Mouse (Mus musculus) spleen, adult 2 months (tissue): ENCODE measurements at regions not wholly inside any gene's neighbourhood (a gene's known extent, or its start where the extent isn't known, plus 50 kb on each side); places are given as distances from the start of the nearest gene placed in this dataset.

Source experiments
- DNase-seq, 2 experiments: peaks; one replicate each; pipeline versions ENCODE4 v3.0.0 to v3.0.0-alpha.2; 2012 to 2021; ENCODE audit warnings: low spot score in 2 of 2, low read depth in 1 of 2
- H3K27ac ChIP-seq: fragments of 200-500 bp; 2 replicates; pipeline ENCODE4 v1.5.1; 2012; ENCODE audit warnings: low read length, inconsistent platforms; ENCODE audit not compliant: insufficient read depth
- H3K27me3 ChIP-seq: fragments of 200-500 bp; 2 replicates; pipeline ENCODE4 v1.6.1; 2012; ENCODE audit warnings: mild to moderate bottlenecking, moderate library complexity, low read length, inconsistent platforms; ENCODE audit not compliant: control insufficient read depth, insufficient read depth
- H3K36me3 ChIP-seq: fragments of 200-500 bp; 2 replicates; pipeline ENCODE4 v1.6.1; 2012; ENCODE audit warnings: mild to moderate bottlenecking, low read length, inconsistent platforms; ENCODE audit not compliant: control insufficient read depth, insufficient read depth
- H3K4me1 ChIP-seq: fragments of 200-500 bp; 2 replicates; pipeline ENCODE4 v1.6.1; 2011; ENCODE audit warnings: inconsistent platforms; ENCODE audit not compliant: control insufficient read depth, insufficient read depth, insufficient read length
- H3K4me3 ChIP-seq: fragments of 200-500 bp; 2 replicates; pipeline ENCODE4 v1.5.1; 2011; ENCODE audit warnings: mild to moderate bottlenecking, inconsistent platforms; ENCODE audit not compliant: insufficient read depth, insufficient read length; ENCODE audit errors: extremely low read depth
- CTCF ChIP-seq: fragments of 200-500 bp; IDR thresholded peaks from 2 replicates; pipeline ENCODE4 v1.5.1; 2011; ENCODE audit warnings: mild to moderate bottlenecking, inconsistent platforms; ENCODE audit not compliant: insufficient read depth, insufficient read length, insufficient replicate concordance; ENCODE audit errors: extremely low read depth
- POLR2A ChIP-seq: fragments of 200-500 bp; IDR thresholded peaks from 2 replicates; pipeline ENCODE4 v1.6.1; 2011; ENCODE audit warnings: low read depth, low read length, inconsistent platforms
- WGBS: fragments of 180-500 bp; shearing (Covaris S2); methylation state at CpG from one replicate; pipeline ENCODE4 v1.1.7; 2018; 5-methylcytosine and 5-hydroxymethylcytosine counted together

GRCm38 (mm10) chr19:21214253-21214652, 57.8 kb upstream of the Zfand5 start:
- no peaks in the 10 kb centered on the region for H3K36me3 ChIP-seq
- H3K27me3 ChIP-seq = no peaks in the 10 kb centered on the region
- H3K4me3 ChIP-seq = no peak overlapping the region
- H3K4me1 ChIP-seq = no peaks in the 10 kb centered on the region
- 87% methylated on average over 4 of the region's 4 CpGs for WGBS
- TF ChIP-seq CTCF (no peak), POLR2A (no peak)
- no peak for DNase-seq
- H3K27ac ChIP-seq = no peak overlapping the region

GRCm38 (mm10) chr19:21193461-21193860, 78.6 kb upstream of the Zfand5 start:
- no peak for DNase-seq
- 87% methylated on average over 10 of the region's 10 CpGs for WGBS
- H3K27ac ChIP-seq = no peak overlapping the region
- no peak overlapping the region for H3K4me3 ChIP-seq
- H3K36me3 ChIP-seq = no peaks in the 10 kb centered on the region
- no peaks in the 10 kb centered on the region for H3K27me3 ChIP-seq
- no peaks in the 10 kb centered on the region for H3K4me1 ChIP-seq
- no peak for TF ChIP-seq CTCF
- TF ChIP-seq POLR2A = no peak

DNA sequence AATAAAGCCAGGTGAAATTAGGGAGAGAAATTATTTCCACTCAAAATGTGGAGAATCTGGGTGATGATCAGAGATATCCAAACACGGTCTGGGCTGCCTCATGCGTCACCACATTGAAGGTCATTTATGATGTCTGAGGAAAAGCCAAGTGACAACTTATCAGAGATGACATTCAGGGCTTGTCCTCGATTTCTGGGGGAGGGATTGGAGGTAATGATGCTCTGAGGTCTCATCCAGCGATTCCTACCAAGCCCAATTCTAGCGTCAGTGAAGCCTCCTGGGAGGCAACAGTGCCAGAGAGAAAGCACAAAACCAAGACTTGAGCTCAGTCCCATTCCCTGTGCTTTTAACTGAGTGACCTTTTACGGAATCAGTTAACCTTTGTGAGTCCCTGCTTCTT, 79.5 kb upstream of the Zfand5 start:
- WGBS = 86% methylated on average over 6 of the region's 6 CpGs
- TF ChIP-seq CTCF = no peak
- TF ChIP-seq POLR2A = no peak

GRCm38 (mm10) chr19:21189216-21189615, 82.9 kb upstream of the Zfand5 start:
- Histone ChIP-seq H3K4me3 (no peak overlapping the region), H3K36me3 (no peaks in the 10 kb centered on the region), H3K27me3 (no peaks in the 10 kb centered on the region), H3K27ac (no peak overlapping the region), H3K4me1 (no peaks in the 10 kb centered on the region)
- TF ChIP-seq POLR2A (no peak), CTCF (no peak)
- 33% methylated on average over 4 of the region's 4 CpGs for WGBS
- no peak for DNase-seq

More for the DNA sequence above, 79.5 kb upstream of the Zfand5 start:
- H3K4me3 ChIP-seq = no peak overlapping the region
- H3K4me1 ChIP-seq = no peaks in the 10 kb centered on the region
- no peak overlapping the region for H3K27ac ChIP-seq
- H3K36me3 ChIP-seq = no peaks in the 10 kb centered on the region
- DNase-seq = no peak
- no peaks in the 10 kb centered on the region for H3K27me3 ChIP-seq

DNA sequence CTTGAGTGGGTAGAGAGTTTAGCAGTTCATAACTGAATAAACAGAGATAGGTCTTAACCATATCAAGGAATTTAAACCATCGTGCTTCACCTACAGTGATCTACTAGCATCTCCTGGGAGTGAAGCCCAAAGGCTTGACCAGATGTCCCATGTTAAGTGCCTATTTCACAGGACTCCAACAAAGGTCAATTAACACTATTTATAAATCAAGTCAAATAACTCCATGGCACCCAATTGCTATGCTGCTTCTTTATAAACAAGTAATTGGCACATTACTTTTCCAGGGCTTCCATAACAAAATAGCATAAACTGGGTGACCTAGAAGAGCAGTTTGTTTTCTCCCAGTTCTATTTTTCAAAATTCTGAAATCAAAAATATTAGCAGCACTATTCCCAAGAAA, 85.4 kb upstream of the Zfand5 start:
- Histone ChIP-seq H3K4me1 (no peaks in the 10 kb centered on the region), H3K36me3 (no peaks in the 10 kb centered on the region), H3K4me3 (no peak overlapping the region), H3K27me3 (no peaks in the 10 kb centered on the region), H3K27ac (no peak overlapping the region)
- 83% methylated on average over 1 of the region's 1 CpGs for WGBS
- no peak for DNase-seq
- TF ChIP-seq POLR2A (no peak), CTCF (no peak)

GRCm38 (mm10) chr19:21186016-21186415, 86.1 kb upstream of the Zfand5 start:
- WGBS = 93% methylated on average over 1 of the region's 1 CpGs

DNA sequence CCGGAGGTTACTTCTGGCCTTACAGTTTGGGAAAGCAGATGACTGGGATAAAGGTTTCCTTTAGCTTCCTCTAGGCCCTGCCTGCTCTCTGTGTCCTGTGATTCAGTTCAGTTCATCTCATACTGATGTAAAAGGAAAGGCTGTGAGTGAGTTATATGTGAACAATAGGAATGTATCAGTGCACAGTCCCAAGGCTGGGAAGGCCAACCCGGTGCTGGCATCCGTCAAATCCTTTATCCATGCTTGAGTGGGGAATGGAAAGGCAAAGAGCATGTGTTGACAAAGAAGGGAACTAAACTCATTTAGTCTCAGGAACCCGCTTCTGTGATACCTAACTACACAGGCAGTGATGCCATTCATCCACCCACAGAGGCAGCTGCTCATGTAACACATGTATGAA, 89.0 kb upstream of the Zfand5 start:
- no peak overlapping the region for H3K27ac ChIP-seq

More at GRCm38 (mm10) chr19:21186016-21186415, 86.1 kb upstream of the Zfand5 start:
- no peak overlapping the region for H3K27ac ChIP-seq
- H3K27me3 ChIP-seq = no peaks in the 10 kb centered on the region
- H3K4me3 ChIP-seq = no peak overlapping the region
- H3K36me3 ChIP-seq = no peaks in the 10 kb centered on the region
- DNase-seq = no peak
- H3K4me1 ChIP-seq = no peaks in the 10 kb centered on the region
- TF ChIP-seq CTCF (no peak), POLR2A (no peak)

DNA sequence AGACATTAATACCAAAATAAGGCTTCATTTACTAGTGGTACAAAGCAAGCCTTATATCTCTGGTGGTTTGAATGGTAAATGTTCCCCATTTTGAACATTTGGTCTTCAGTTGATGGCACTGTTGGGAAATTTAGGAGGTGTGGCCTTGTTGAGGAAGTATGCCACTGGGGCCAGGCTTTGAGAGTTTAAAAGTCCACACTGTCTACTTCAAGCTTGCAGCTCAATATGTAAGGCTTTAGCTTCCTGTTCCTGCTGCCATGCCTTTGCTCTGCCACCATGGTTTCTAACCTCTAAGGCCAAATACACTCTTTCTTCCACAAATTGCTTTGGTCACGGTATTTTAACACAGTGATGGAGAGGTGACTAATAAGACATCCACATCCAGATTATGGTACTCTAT, 92.2 kb upstream of the Zfand5 start:
- no peak for DNase-seq
- H3K36me3 ChIP-seq = no peaks in the 10 kb centered on the region
- no peaks in the 10 kb centered on the region for H3K27me3 ChIP-seq
- no peak overlapping the region for H3K27ac ChIP-seq
- peaks cover 15% of the 10 kb centered on the region; the same call in 1 of the 2 replicates for H3K4me1 ChIP-seq
- WGBS = 77% methylated on average over 1 of the region's 1 CpGs
- no peak overlapping the region for H3K4me3 ChIP-seq
- TF ChIP-seq CTCF (no peak), POLR2A (no peak)

More for the DNA sequence above, 89.0 kb upstream of the Zfand5 start:
- no peaks in the 10 kb centered on the region for H3K4me1 ChIP-seq
- H3K36me3 ChIP-seq = no peaks in the 10 kb centered on the region
- H3K4me3 ChIP-seq = no peak overlapping the region
- no peaks in the 10 kb centered on the region for H3K27me3 ChIP-seq
- WGBS = 90% methylated on average over 4 of the region's 4 CpGs
- DNase-seq = no peak
- TF ChIP-seq POLR2A = no peak
